Mouse (Mus musculus): Measurements from ENCODE around the gene Fem1b.
"Not testable (repeated sequence)": the region's sequence is repeated elsewhere in the genome, so short reads cannot be mapped to it uniquely, and the experiment has no call there.

Gene Fem1b

DNA sequence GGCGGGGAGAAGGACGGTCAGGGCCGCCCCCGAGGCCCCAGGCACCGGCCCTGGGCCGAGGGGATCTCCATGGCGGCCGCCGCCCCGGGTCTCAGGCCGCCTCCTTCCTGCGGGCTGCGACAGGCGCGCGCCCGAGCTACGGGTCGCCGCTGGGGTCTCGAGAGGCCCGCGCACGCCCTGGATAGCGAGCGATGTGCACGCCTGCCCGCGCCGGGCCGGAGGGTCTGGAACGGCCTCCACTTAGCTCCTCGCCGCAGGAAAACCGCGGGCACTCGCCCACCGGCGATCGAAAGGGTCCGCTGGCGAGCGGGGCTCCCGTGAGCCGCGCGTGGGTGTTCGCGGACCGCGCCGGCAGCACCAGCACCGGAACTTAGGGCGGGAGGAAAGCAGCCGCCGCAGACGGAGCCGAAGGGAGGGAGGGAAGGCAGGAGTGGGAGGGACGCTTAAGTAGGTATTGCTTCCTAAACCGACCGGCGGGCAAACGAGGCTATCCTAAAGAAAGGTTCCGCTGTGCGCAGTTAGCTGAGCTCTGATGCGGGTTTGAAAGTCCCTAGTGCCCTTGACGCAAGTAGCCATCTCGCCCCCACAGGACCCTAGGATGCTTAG is at the start of gene Fem1b:
Gene Fem1b, minus strand, starts transcription at position 419 of the 606 bp plus-strand sequence.
- DNase-seq (ENCODE audit: low read depth, low spot score), result peak; percentile 95

GRCm38 (mm10) chr9:62860866-62861265 is 49.1 kb upstream of the Fem1b start:
- no peak for DNase-seq (ENCODE audit: low read depth, low spot score)

- not testable (repeated sequence) for DNase-seq (ENCODE audit: low read depth, low spot score)
Measured at GRCm38 (mm10) chr9:62860102-62860501, 48.4 kb upstream of the Fem1b start.

GRCm38 (mm10) chr9:62858266-62859019 is 46.7 kb upstream of the Fem1b start:
- peak; percentile 11 for DNase-seq (ENCODE audit: low read depth, low spot score)

- peak; percentile 84 for DNase-seq (ENCODE audit: low read depth, low spot score)
Measured at GRCm38 (mm10) chr9:62857719-62858261, 46.1 kb upstream of the Fem1b start, which contains the start of gene Calml4. Gene Calml4 (plus strand): TSS chr9:62858080.

DNA sequence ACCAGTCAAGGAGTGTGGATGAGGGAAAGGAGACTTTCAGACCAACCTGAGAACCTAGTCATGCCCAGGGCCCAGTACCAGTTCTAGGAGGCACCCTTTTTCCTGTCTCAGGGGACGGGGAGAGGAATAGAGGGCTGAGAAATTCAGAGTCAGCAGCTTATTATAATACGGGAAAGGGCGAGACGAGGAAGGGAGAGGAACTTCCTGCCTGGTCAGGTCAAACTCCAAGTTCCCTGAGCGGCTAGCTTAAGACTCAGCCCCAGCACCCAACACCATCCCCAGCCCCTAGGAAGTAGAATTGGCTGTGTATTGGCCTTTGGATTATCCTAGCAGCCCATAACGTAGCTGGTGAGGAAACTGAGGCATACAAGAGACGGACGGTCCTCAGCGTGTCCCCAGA is 45.5 kb upstream of the Fem1b start:
- DNase-seq (ENCODE audit: low read depth, low spot score), result no peak

GRCm38 (mm10) chr9:62854483-62854882 is 42.7 kb upstream of the Fem1b start:
- no peak for DNase-seq (ENCODE audit: low read depth, low spot score)

DNA sequence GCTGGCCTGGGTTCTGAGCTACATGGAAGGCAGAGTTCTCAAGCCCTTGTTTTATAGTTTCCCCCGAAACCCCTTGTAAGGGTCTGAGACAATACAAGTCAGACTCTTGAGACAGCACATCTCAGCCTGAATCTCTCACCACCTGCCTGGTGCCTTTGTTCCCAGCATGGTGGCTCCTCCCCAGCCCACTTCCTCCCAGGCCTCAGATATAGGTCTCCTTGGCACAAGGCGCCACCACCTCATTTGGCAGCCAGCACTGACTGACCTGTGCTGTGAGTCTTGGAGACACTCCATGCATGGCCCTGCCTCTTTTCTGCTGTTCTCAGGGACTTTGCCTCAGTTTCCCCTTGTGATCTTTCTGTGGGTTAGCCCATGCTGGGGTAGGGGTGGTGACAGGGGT is 39.8 kb upstream of the Fem1b start:
- no peak for DNase-seq (ENCODE audit: low read depth, low spot score)

DNA sequence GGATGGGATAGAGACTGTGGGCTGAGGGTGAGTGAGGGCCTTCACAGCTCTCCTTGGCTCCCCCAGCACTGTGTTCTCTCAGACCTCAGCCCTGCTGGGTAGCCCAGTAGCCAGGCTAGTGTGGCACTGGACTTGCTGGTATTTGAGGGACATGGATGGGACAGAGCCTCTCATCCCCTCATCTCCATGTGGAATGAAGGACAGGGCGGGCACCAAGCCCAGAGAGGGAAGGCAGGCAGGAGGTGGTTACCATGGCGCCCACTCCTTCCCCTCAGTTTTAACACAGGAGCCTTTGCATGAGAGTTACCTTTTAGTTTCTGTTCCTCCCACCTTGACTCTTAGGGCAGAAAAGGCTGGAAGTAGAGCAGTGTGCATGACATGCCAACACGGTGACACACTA is 36.9 kb upstream of the Fem1b start:
- no peak for DNase-seq (ENCODE audit: low read depth, low spot score)

- DNase-seq (ENCODE audit: low read depth, low spot score), result peak; percentile 92
Measured at GRCm38 (mm10) chr9:62847694-62848093, 36.0 kb upstream of the Fem1b start.

DNA sequence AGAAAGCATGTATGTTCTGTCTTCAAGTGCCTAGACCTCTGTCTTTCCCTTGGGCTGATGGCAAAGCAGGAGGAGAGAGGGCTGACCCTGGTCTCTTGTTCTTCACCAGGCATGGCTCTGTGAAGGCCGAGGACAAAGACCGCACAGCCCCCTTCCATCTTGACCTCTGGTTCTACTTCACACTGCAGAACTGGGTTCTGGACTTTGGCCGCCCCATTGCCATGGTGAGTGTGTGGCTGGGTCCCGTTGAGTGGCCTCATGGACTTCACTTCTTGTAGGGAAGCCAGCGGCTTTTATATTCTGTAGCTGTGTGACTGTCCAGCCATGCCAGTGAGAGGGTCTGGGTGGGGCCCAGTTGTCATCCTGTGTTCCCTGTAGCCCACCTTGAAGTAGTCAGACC is 32.7 kb upstream of the Fem1b start:
- DNase-seq (ENCODE audit: low read depth, low spot score), result no peak

- DNase-seq (ENCODE audit: low read depth, low spot score), result no peak
Measured at GRCm38 (mm10) chr9:62843356-62844024, 31.8 kb upstream of the Fem1b start.

DNA sequence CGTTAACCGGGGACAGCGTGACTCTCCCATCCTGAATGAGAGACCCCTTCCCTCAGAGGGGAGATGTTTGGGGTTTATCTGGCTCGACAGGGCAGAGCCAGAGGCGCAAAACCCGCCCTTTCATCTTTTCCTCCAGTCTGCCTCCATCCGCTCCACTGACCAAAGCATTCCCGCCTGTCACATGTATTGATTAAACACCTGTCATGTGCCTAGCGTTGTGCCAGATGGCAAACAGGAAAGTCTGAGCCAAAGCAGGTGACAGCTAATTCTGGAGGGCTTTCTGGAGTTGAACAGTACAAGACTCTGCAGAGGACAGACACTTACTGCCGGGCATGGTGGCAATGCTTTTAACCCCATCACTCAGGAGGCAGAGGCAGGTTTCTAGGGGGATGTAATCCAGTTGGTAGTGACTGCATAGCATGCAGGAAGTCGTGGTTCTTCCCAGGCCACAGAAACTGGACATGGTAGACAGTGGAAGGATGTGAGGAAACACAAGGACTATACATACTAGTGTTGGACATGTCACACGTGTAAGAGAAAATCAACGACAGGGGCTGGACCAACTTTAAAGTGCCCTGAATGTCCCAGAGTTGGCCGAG is 27.5 kb upstream of the Fem1b start:
- peak; percentile 36 for DNase-seq (ENCODE audit: low read depth, low spot score)

- peak; percentile 90 for DNase-seq (ENCODE audit: low read depth, low spot score)
Measured at GRCm38 (mm10) chr9:62838506-62839171, 26.9 kb upstream of the Fem1b start, which contains the start of gene Cln6. Gene Cln6 (plus strand): TSS chr9:62838785.

- DNase-seq (ENCODE audit: low read depth, low spot score), result no peak
Measured at GRCm38 (mm10) chr9:62838146-62838505, 26.4 kb upstream of the Fem1b start.

DNA sequence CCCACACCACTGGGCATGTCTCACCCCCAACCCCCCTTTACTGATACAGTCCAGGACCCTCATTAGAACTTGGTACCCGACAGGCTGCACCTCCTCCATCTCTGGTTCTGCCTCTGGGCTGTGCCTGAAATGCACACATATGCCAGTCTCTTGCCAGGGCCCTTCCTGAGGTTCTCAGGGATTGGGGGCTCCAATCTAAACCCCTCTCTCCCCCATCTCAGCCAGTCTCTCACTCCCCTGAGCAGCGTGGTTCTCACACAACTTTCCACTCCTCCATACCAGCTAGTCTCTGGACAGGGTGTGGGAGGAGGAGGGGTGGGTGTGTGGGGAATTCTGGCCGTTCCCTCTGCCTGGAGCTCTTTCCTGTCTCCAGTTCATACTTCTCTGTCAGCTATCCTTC is 25.9 kb upstream of the Fem1b start:
- DNase-seq (ENCODE audit: low read depth, low spot score), result no peak

DNA sequence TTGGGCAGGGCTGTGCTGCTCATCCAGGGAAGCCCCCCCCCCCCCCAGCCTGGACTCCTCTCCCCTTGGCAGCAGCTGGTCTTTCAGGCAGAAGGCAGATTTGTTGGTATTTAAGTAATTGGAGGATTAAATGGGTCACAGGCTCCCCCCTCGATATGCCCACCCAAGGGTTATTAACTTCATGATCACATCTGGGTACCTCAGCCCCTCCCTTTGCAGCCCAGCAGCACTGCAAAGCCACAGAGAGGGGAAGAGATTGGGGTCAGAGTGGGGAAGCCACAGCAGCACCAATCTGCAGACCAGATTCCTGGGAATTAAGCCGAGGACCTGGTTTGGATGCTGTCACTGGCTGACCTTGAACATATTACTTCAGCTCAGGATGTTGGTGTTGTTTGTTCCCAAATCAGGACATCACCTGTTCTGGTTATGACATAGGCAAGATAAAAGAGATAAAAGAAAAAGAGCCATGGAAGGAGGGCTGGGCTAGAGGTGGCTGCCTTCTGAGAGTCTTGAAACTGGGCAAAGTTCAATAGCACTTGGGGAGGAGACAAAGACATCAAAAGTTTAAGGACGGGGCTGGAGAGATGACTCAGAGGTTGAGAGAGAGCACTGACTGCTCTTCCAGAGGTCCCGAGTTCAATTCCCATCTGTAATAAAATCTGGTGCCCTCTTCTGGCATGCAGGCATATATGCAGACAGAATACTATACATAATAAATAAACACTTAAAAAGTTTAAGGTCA is 24.1 kb upstream of the Fem1b start:
- DNase-seq (ENCODE audit: low read depth, low spot score), result peak; percentile 57

- DNase-seq (ENCODE audit: low read depth, low spot score), result no peak
Measured at GRCm38 (mm10) chr9:62834906-62835305, 23.2 kb upstream of the Fem1b start.

- DNase-seq (ENCODE audit: low read depth, low spot score), result peak; percentile 70
Measured at GRCm38 (mm10) chr9:62829877-62830276, 18.1 kb upstream of the Fem1b start.

GRCm38 (mm10) chr9:62828662-62829086 is 16.9 kb upstream of the Fem1b start:
- peak; percentile 99 for DNase-seq (ENCODE audit: low read depth, low spot score)
